Comparison of ENCODE assay signal across 13 mouse cellular contexts in genomic region chr4:43528487-43528886, GRCm38 (mm10). TPM values are rescaled to one million over a fixed set of nuclear protein-coding genes. Genes with fewer than 3 reads are reported as not detected.
DNase-seq lines count a peak whose midpoint lies in the region; ATAC-seq and TF ChIP-seq lines count a peak whose summit lies in the region.
"Had no signal": no experiment of that assay in that cellular context is flagged by ENCODE, and none has a peak within 500 bp of the region (broad histone marks: within the 10 kb centered on the region; RNA-seq: fewer than 3 reads in every experiment).

No protein-coding gene starts in this region.

- peak; percentile 48 for TF ChIP-seq CTCF in heart, adult 2 months (IDR thresholded peaks at IDR 0.05)

- H3K4me2 ChIP-seq in heart, embryonic 12.5 days: no peak overlapping the region
- H3K4me2 ChIP-seq: limb, embryonic 15.5 days had no signal

- H3K36me3 ChIP-seq in heart, adult 2 months (ENCODE audit: control insufficient read depth, insufficient read depth, low read length): no peaks in the 10 kb centered on the region
- peaks cover 28% of the 10 kb centered on the region for H3K36me3 ChIP-seq in heart, embryonic 12.5 days
- peaks cover 27% of the 10 kb centered on the region for H3K36me3 ChIP-seq in limb, embryonic 10.5 days

- TF ChIP-seq EP300 in heart, adult 2 months (IDR thresholded peaks at IDR 0.05; ENCODE audit: insufficient read depth, low read depth, low read length): no peak

- H3K79me2 ChIP-seq in heart, adult 2 months (replicated peaks; ENCODE audit: control insufficient read depth, insufficient read depth, low read length): no peaks in the 10 kb centered on the region

- peaks cover 3% of the 10 kb centered on the region; the same call in 1 of the 2 replicates for H3K4me1 ChIP-seq in heart, adult 2 months (ENCODE audit: control insufficient read depth, insufficient read depth, low read length)
- peaks cover 36% of the 10 kb centered on the region for H3K4me1 ChIP-seq in heart, embryonic 12.5 days (replicated peaks)
- H3K4me1 ChIP-seq in limb, embryonic 10.5 days: peaks cover 12% of the 10 kb centered on the region

- H3K4me3 ChIP-seq in heart, adult 2 months: no peak overlapping the region
- no peak overlapping the region for H3K4me3 ChIP-seq in heart, embryonic 12.5 days
- no peak overlapping the region for H3K4me3 ChIP-seq in limb, embryonic 10.5 days
- H3K4me3 ChIP-seq: limb, embryonic 15.5 days had no signal

- WGBS in heart, adult 2 months: 87% methylated on average over 9 of the region's 9 CpGs
- 73% methylated on average over 9 of the region's 9 CpGs for WGBS in heart, embryonic 12.5 days
- 76% methylated on average over 9 of the region's 9 CpGs for WGBS in limb, embryonic 10.5 days

- H3K9ac ChIP-seq in heart, adult 2 months (ENCODE audit: low read depth, low read length): no peak overlapping the region
- H3K9ac ChIP-seq in heart, embryonic 12.5 days: no peak overlapping the region
- H3K9ac ChIP-seq: limb, embryonic 15.5 days had no signal

- H3K27ac ChIP-seq in heart, adult 2 months: no peak overlapping the region
- H3K27ac ChIP-seq in heart, embryonic 12.5 days (ENCODE audit: poor library complexity, severe bottlenecking): no peak overlapping the region
- no peak overlapping the region for H3K27ac ChIP-seq in limb, embryonic 10.5 days
- H3K27ac ChIP-seq: limb, embryonic 15.5 days had no signal

- peak in 1 of 2 experiments; percentile 16 for DNase-seq in heart, adult 2 months
- DNase-seq in lung, postnatal 36 days: peak; percentile 38
- no peak for DNase-seq in lung, postnatal 25 days (ENCODE audit: low spot score)
- DNase-seq in ES-CJ7 (ENCODE audit: low read depth, low spot score): peak; percentile 54
- DNase-seq in thymus, postnatal 36 days: peak; percentile 26 to 35
- DNase-seq in limb, embryonic 10.5 days (ENCODE audit: low spot score): no peak
- no peak for DNase-seq in c-Kit-positive CD71-positive TER-119-positive erythroid progenitor cells, embryonic 14.5 days (ENCODE audit: low spot score)
- DNase-seq: cerebellum, adult 8-10 months; heart, adult 11 months; right cerebral cortex, postnatal 4 days had no signal

- no peaks in the 10 kb centered on the region for H3K27me3 ChIP-seq in heart, adult 2 months (ENCODE audit: control insufficient read depth, insufficient read depth, low read length)
- H3K27me3 ChIP-seq in heart, embryonic 12.5 days (replicated peaks): 0 out of 2 replicates have a peak, but pooled peaks cover 9% of the 10 kb centered on the region
- peaks cover 34% of the 10 kb centered on the region for H3K27me3 ChIP-seq in limb, embryonic 10.5 days (ENCODE audit: low read depth, poor library complexity, severe bottlenecking)

- H3K9me3 ChIP-seq in heart, embryonic 12.5 days (replicated peaks): no peaks in the 10 kb centered on the region
- H3K9me3 ChIP-seq in limb, embryonic 10.5 days (replicated peaks): no peaks in the 10 kb centered on the region
- H3K9me3 ChIP-seq: G1E; limb, embryonic 15.5 days had no signal

- TF ChIP-seq POLR2A in heart, adult 2 months (IDR thresholded peaks at IDR 0.05; ENCODE audit: insufficient read depth, low read depth, low read length): no peak

- intact Hi-C loops in heart, adult 2 months (cut with DNase I): no loop called here

- ATAC-seq in heart, embryonic 12.5 days (ENCODE audit: insufficient number of reproducible peaks, low FRiP score): no peak

RNA-seq across cellular contexts. Expression of gene Tpm2, which starts 4.9 kb away (rescaled TPM):
- 10 to 100 TPM; 35.4 to 41.2 TPM for total RNA-seq in heart, adult 2 months (2021)
- 41.8 and 44.9 TPM in 2 replicates for polyA plus RNA-seq in heart, adult 2 months (2012; rRNA removed)
- polyA plus RNA-seq in heart, embryonic 12.5 days (2016; fragmentation: Nextera tagmentation; extraction: Ambion mirVana): 153 and 155 TPM in 2 replicates
- 45.4 and 60.0 TPM in 2 replicates for polyA plus RNA-seq in limb, embryonic 10.5 days (2016; fragmentation: Nextera tagmentation; extraction: Ambion mirVana)
- polyA plus RNA-seq: G1E had no signal

RNA-seq across cellular contexts. Expression of gene Car9, which starts 21.7 kb away (rescaled TPM):
- under 1 TPM; 0.11 to 0.34 TPM for total RNA-seq in heart, adult 2 months (2021)
- polyA plus RNA-seq in heart, adult 2 months (2012; rRNA removed): 0.32 and 0.55 TPM in 2 replicates
- 1.6 and 2.0 TPM in 2 replicates for polyA plus RNA-seq in heart, embryonic 12.5 days (2016; fragmentation: Nextera tagmentation; extraction: Ambion mirVana)
- polyA plus RNA-seq in limb, embryonic 10.5 days (2016; fragmentation: Nextera tagmentation; extraction: Ambion mirVana): 1.0 and 1.3 TPM in 2 replicates
- polyA plus RNA-seq: G1E had no signal

RNA-seq across cellular contexts. Expression of gene Arhgef39, which starts 29.0 kb away (rescaled TPM):
- total RNA-seq in heart, adult 2 months (2021): under 1 TPM; 0.30 to 0.31 TPM
- 1.6 and 1.7 TPM in 2 replicates for polyA plus RNA-seq in heart, adult 2 months (2012; rRNA removed)
- polyA plus RNA-seq in heart, embryonic 12.5 days (2016; fragmentation: Nextera tagmentation; extraction: Ambion mirVana): 37.7 and 38.7 TPM in 2 replicates
- 45.1 and 49.8 TPM in 2 replicates for polyA plus RNA-seq in limb, embryonic 10.5 days (2016; fragmentation: Nextera tagmentation; extraction: Ambion mirVana)

RNA-seq across cellular contexts. Expression of gene Creb3, which starts 33.6 kb away (rescaled TPM):
- total RNA-seq in heart, adult 2 months (2021): 10 to 100 TPM; 44.0 to 46.5 TPM
- polyA plus RNA-seq in heart, adult 2 months (2012; rRNA removed): 29.8 and 36.8 TPM in 2 replicates
- 57.2 and 61.2 TPM in 2 replicates for polyA plus RNA-seq in heart, embryonic 12.5 days (2016; fragmentation: Nextera tagmentation; extraction: Ambion mirVana)
- polyA plus RNA-seq in limb, embryonic 10.5 days (2016; fragmentation: Nextera tagmentation; extraction: Ambion mirVana): 27.3 and 40.5 TPM in 2 replicates

RNA-seq across cellular contexts. Expression of gene Tln1, which starts 34.0 kb away (rescaled TPM):
- 100 to 1,000 TPM; 105 to 109 TPM for total RNA-seq in heart, adult 2 months (2021)
- polyA plus RNA-seq in heart, adult 2 months (2012; rRNA removed): 53.1 and 67.0 TPM in 2 replicates
- 117 and 124 TPM in 2 replicates for polyA plus RNA-seq in heart, embryonic 12.5 days (2016; fragmentation: Nextera tagmentation; extraction: Ambion mirVana)
- 46.8 and 51.1 TPM in 2 replicates for polyA plus RNA-seq in limb, embryonic 10.5 days (2016; fragmentation: Nextera tagmentation; extraction: Ambion mirVana)

Comparison
In these comparisons a context has a peak if more than half of its experiments do, and no peak if none do; other contexts are left out.
1. DNase-seq: peak in lung, postnatal 36 days (single experiment), ES-CJ7 (single experiment) and thymus, postnatal 36 days (2 of 2); none in lung, postnatal 25 days (single experiment), limb, embryonic 10.5 days (single experiment) and c-Kit-positive CD71-positive TER-119-positive erythroid progenitor cells, embryonic 14.5 days (single experiment).
2. RNA of gene Arhgef39, which starts 29.0 kb away (polyA plus RNA-seq): 45.1 to 49.8 TPM in limb, embryonic 10.5 days and 37.7 to 38.7 TPM in heart, embryonic 12.5 days; 1.6 to 1.7 TPM in heart, adult 2 months; every median in the first group is over 10 times any median in the second.